Mouse (Mus musculus) limb, embryonic 14.5 days (tissue): Measurements from ENCODE around the gene G0s2. TPM values are rescaled to one million over a fixed set of nuclear protein-coding genes. Genes with fewer than 3 reads are reported as not detected.

ENCODE experiments used
- ATAC-seq: fragments of 200-750 bp; cut with Nextera tagmentation; 2 replicates; pipeline ENCODE4 v1.8.0; 2017; ENCODE audit warnings: low read depth, moderate number of reproducible peaks, moderate TSS enrichment; ENCODE audit not compliant: low FRiP score
- DNase-seq: peaks from one replicate; pipeline ENCODE4 v3.0.0-alpha.2; 2015; ENCODE audit warnings: low spot score
- H3K27ac ChIP-seq: fragments of 300-500 bp; sonication (generic); replicated peaks from 2 replicates; pipeline ENCODE4 v1.5.1; 2014; ENCODE audit warnings: low read depth, mild to moderate bottlenecking, low read length, moderate library complexity, mixed read lengths
- H3K27me3 ChIP-seq: fragments of 300-500 bp; sonication (generic); 2 replicates; pipeline ENCODE4 v1.6.1; 2014; ENCODE audit warnings: low read length, mixed read lengths; ENCODE audit not compliant: control insufficient read depth, insufficient read depth
- H3K36me3 ChIP-seq: fragments of 300-500 bp; sonication (generic); 2 replicates; pipeline ENCODE4 v1.6.1; 2014; ENCODE audit warnings: mild to moderate bottlenecking, low read length, moderate library complexity, mixed read lengths; ENCODE audit not compliant: control insufficient read depth, insufficient read depth
- H3K4me1 ChIP-seq: fragments of 300-500 bp; sonication (generic); 2 replicates; pipeline ENCODE4 v1.6.1; 2014; ENCODE audit warnings: antibody characterized with exemption, low read length, mixed read lengths; ENCODE audit not compliant: control insufficient read depth, insufficient read depth
- H3K4me2 ChIP-seq: fragments of 300-500 bp; sonication (generic); replicated peaks from 2 replicates; pipeline ENCODE4 v1.6.1; 2014; ENCODE audit warnings: low read depth, mild to moderate bottlenecking, low read length, moderate library complexity; ENCODE audit not compliant: severe bottlenecking
- H3K4me3 ChIP-seq: fragments of 300-500 bp; sonication (generic); replicated peaks from 2 replicates; pipeline ENCODE4 v1.5.1; 2014; ENCODE audit warnings: low read length
- H3K9ac ChIP-seq: fragments of 300-500 bp; sonication (generic); 2 replicates; pipeline ENCODE4 v1.6.1; 2014; ENCODE audit warnings: mild to moderate bottlenecking, low read depth, low read length, moderate library complexity; ENCODE audit not compliant: severe bottlenecking
- H3K9me3 ChIP-seq: fragments of 300-500 bp; sonication (generic); 2 replicates; pipeline ENCODE4 v1.6.1; 2016; ENCODE audit warnings: low read length; ENCODE audit not compliant: control insufficient read depth
- POLR2A ChIP-seq: fragments of 200-500 bp; IDR thresholded peaks from 2 replicates; pipeline ENCODE4 v1.8.0; 2012; ENCODE audit warnings: inconsistent platforms, mild to moderate bottlenecking, moderate library complexity, borderline replicate concordance; ENCODE audit not compliant: insufficient read depth, insufficient read length; ENCODE audit errors: extremely low read depth
- WGBS: fragments of 180-500 bp; shearing (Covaris S2); extraction: QIAGEN DNeasy Blood & Tissue Kit; methylation state at CpG from one replicate; pipeline ENCODE4 v1.1.7; 2014; 5-methylcytosine and 5-hydroxymethylcytosine counted together
- polyA plus RNA-seq, 2 experiments: library from polyadenylated mRNA; depleted of rRNA in 1 of 2; stranded (reverse) in 1 of 2; unstranded in 1 of 2; fragments of >200 nt; fragmentation: Nextera tagmentation in 1 of 2; extraction: Ambion mirVana in 1 of 2; gene quantifications; 2 replicates each; pipeline versions ENCODE4 v1.2.1 to v1.2.3; 2012 to 2014

G0s2 gene
- polyA plus RNA-seq, 2 experiments = 31.7 to 44.7 TPM

DNA sequence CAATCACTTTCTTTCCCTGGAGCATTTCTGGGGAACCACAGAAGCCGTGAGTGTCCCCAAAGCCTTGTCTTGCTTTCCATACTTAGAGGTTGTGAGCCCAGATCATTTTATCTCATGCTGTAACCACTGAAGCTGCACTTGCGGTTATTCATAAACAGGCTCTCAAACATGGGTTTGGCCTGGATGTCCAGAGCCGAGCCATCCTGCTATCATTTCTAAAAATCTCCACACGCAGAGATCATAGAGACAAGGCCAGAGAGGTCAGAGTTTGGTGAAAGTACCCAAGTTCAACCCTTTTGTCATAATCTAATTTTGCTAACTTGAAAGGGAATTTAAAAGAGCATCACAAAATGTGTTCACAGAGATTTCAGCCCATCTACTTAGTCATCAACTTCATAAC is 31.6 kb downstream of the G0s2 start:
- no peaks in the 10 kb centered on the region for H3K36me3 ChIP-seq

DNA sequence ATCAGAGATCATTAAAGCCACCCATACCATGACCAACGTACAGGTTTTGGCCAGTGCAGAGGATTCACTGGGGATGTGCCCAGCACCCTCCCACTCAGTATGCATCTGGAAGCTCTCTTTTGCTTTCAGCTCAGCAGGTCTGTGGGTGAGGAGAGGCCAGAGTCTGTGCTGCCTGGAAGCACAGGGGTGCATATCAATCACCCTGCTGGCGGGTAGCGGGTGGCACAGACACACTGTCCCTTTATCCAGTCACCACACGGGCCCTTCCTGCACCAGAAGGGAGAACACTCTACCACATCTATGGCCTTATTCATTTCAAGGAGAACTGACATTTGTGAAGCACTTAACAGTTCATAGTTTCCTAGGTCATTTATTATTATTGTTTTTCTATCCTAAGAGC is 34.6 kb downstream of the G0s2 start:
- Histone ChIP-seq H3K4me1 (peaks cover 6% of the 10 kb centered on the region; the same call in 1 of the 2 replicates), H3K4me2 (no peak overlapping the region), H3K36me3 (no peaks in the 10 kb centered on the region), H3K27me3 (no peaks in the 10 kb centered on the region), H3K4me3 (no peak overlapping the region), H3K27ac (no peak overlapping the region), H3K9me3 (no peaks in the 10 kb centered on the region), H3K9ac (no peak overlapping the region)
- DNase-seq (no peak), ATAC-seq (no peak)
- whole genome bisulfite sequencing = 56% methylated on average over 4 of the region's 4 CpGs
- TF ChIP-seq POLR2A = no peak

More for the DNA sequence above, 31.6 kb downstream of the G0s2 start:
- H3K27me3 ChIP-seq = no peaks in the 10 kb centered on the region
- H3K9ac ChIP-seq = no peak overlapping the region
- H3K9me3 ChIP-seq = no peaks in the 10 kb centered on the region
- no peak overlapping the region for H3K4me2 ChIP-seq
- H3K4me3 ChIP-seq = no peak overlapping the region
- DNase-seq (no peak), ATAC-seq (no peak)
- no peak for TF ChIP-seq POLR2A
- no peaks in the 10 kb centered on the region for H3K4me1 ChIP-seq
- no peak overlapping the region for H3K27ac ChIP-seq
- WGBS = 91% methylated on average over 4 of the region's 4 CpGs

DNA sequence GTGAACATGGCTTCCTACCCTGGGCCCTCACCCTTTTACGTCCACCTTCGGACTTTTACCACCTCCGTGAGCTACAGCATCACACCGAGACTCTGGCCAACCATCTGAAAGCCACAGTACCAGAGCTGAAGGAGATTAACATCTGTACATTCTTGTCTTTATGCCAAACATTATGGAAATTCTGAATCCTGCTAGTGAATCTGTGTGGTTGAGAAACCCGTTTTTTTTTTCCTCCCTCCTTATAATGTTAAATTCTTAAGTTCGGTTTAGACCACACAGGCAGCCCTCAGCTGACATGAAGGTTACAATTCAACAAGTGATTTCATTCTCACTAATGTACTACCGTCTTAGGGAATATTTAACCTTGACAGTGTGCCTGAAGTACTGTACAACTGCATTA is 38.1 kb downstream of the G0s2 start:
- ATAC-seq (peak; percentile 57; the same call in 1 of the 2 replicates), DNase-seq (peak; percentile 74)
- Histone ChIP-seq H3K27ac (no peak overlapping the region), H3K4me3 (no peak overlapping the region), H3K9me3 (no peaks in the 10 kb centered on the region), H3K36me3 (no peaks in the 10 kb centered on the region), H3K4me2 (no peak overlapping the region), H3K27me3 (no peaks in the 10 kb centered on the region), H3K9ac (no peak overlapping the region), H3K4me1 (peaks cover 6% of the 10 kb centered on the region; the same call in 1 of the 2 replicates)
- WGBS = 48% methylated on average over 7 of the region's 7 CpGs
- TF ChIP-seq POLR2A = no peak

DNA sequence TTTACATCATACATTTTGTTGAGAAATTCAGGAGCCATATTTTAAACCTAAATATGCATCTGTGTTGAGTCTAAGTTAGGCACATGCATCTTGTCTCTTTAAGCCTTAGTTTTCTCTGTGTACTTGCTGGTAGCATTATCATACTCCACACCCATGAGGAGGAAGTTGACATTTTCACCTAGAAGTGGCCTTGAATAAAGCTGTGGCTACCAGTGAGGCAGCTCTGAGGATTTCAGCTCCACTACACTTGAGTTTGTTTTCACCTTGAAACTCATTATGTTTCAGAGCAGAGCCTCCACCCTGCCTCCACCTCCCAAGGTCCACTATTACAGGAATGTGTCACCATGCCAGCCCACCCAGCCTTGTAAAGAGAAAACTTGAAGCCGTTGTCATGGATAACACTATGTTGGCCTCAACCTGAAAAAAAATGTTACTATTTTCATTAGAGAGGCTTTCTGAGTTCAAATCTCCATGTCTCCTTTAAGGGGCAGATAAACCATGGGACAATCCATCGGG is 38.8 kb downstream of the G0s2 start:
- no peaks in the 10 kb centered on the region for H3K9me3 ChIP-seq
- no peak for TF ChIP-seq POLR2A
- WGBS = 79% methylated on average over 2 of the region's 2 CpGs

DNA sequence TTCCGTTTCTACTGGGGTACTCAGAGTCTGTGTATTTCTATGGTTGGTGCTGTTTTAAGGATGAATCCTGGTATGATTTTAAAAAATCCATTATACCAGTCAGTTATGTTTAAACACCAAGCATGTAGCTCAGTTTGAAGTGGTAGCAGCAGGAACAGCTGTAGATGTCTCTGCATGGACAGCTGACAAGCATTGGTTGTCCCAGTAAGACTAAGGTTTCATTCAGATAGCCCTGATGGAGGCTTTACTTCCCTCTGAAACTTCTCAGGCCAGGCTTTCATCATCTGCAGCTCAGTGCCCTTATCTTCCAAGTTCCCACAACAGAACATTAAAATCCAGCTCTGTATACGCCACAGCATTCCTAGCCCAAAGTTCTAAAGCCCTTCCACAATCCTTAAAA is 40.3 kb downstream of the G0s2 start:
- H3K9me3 ChIP-seq = no peaks in the 10 kb centered on the region
- 73% methylated on average over 2 of the region's 2 CpGs for WGBS
- H3K9ac ChIP-seq = no peak overlapping the region
- DNase-seq (no peak), ATAC-seq (no peak)
- H3K27ac ChIP-seq = no peak overlapping the region
- no peak overlapping the region for H3K4me2 ChIP-seq
- H3K4me1 ChIP-seq = peaks cover 6% of the 10 kb centered on the region; the same call in 1 of the 2 replicates
- H3K36me3 ChIP-seq = no peaks in the 10 kb centered on the region
- H3K4me3 ChIP-seq = no peak overlapping the region
- TF ChIP-seq POLR2A = no peak
- H3K27me3 ChIP-seq = no peaks in the 10 kb centered on the region

More for the DNA sequence above, 38.8 kb downstream of the G0s2 start:
- Histone ChIP-seq H3K9ac (no peak overlapping the region), H3K4me2 (no peak overlapping the region), H3K27me3 (no peaks in the 10 kb centered on the region), H3K4me3 (no peak overlapping the region), H3K36me3 (no peaks in the 10 kb centered on the region), H3K4me1 (peaks cover 6% of the 10 kb centered on the region; the same call in 1 of the 2 replicates), H3K27ac (0 out of 2 replicates have a peak overlapping the region, but pooled peaks have one; percentile 33)
- DNase-seq (no peak), ATAC-seq (no peak)
